Mouse (Mus musculus): ENCODE data around the gene Trim11. TPM values are rescaled to one million over a fixed set of nuclear protein-coding genes. Genes with fewer than 3 reads are reported as not detected.

The Trim11 gene
- polyA plus RNA-seq, 1 experiment from 2014 or later, result 36.1 TPM

DNA sequence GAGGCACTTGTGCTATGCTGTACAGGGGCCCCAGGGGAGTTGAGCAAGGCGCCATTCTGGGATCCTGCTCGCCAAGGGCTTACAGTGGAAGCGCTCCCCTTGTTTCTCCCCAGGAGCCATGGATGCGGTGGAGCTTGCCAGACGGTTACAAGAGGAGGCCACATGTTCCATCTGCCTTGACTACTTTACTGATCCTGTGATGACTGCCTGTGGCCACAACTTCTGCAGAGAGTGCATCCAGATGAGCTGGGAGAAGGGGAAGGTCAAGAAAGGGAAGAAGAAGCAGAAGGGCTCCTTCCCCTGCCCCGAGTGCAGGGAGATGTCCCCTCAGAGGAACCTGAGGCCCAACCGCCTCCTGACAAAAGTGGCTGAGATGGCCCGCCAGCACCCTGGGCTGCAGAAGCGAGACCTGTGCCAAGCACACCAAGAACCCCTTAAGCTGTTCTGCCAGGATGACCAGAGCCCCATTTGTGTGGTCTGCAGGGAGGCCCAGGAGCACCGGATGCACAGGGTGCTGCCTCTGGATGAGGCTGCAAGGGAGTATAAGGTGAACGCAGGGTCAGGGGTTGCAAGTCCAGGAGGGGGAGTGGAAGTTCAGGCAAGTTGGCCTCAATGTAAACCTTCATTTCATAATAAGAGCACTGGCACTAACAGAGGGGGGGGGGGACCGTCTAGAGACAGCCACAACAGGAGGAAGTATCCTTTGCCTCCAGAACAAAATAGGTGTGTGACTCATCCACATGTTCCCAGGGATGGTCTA is 12.7 kb upstream of the Trim11 start:
- Histone ChIP-seq H3K27ac (replicated peaks in 1 of 2; ENCODE audit: control insufficient read depth in 1 of 2, insufficient read depth in 1 of 2, low read depth in 2 of 2, low read length in 2 of 2) (no peak overlapping the region), H3K36me3 (ENCODE audit: control insufficient read depth, insufficient read depth, low read length) (peaks cover 6% of the 10 kb centered on the region), H3K4me2 (ENCODE audit: low read length) (no peak overlapping the region), H3K4me3 (ENCODE audit: control insufficient read depth in 1 of 2, insufficient read depth in 1 of 2, low read depth in 1 of 2, low read length in 2 of 2) (no peak overlapping the region), H3K9ac (ENCODE audit: low read length) (no peak overlapping the region), H3K27me3 (ENCODE audit: control insufficient read depth, insufficient read depth, low read length) (peaks cover 28% of the 10 kb centered on the region), H3K4me1 (ENCODE audit: control insufficient read depth in 2 of 2, insufficient read depth in 2 of 2, low read length in 2 of 2) (peaks cover 8 to 15% of the 10 kb centered on the region in 2 experiments; a peak in 3 of 4 replicates), H3K9me3 (ENCODE audit: control insufficient read depth, low read length) (no peaks in the 10 kb centered on the region)
- 39% methylated on average over 12 of the region's 12 CpGs for WGBS
- no peak for ATAC-seq (ENCODE audit: insufficient number of reproducible peaks, insufficient read depth, low FRiP score, low read depth)

DNA sequence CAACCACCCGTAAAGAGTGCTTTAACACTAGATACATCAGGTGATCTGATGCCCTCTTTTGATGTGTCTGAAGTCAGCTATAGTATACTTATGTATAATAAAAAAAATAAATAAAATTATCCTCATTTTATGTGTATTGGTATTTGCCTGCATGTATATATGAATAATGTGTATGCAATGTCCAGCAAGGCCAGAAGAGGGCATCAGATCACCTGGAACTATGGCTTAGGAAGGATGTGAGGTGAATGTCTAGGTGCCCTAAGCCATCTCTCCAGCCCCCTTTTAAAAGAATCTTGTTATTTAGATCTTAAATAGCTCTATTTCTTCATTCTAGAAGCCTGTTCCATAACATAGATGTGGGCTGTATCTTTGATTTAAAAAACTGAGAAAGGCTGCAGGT is 10.5 kb upstream of the Trim11 start:
- Histone ChIP-seq H3K4me2 (ENCODE audit: low read length) (no peak overlapping the region), H3K36me3 (ENCODE audit: control insufficient read depth, insufficient read depth, low read length) (peaks cover 28% of the 10 kb centered on the region), H3K9me3 (ENCODE audit: control insufficient read depth, low read length) (no peaks in the 10 kb centered on the region), H3K27ac (replicated peaks in 1 of 2; ENCODE audit: control insufficient read depth in 1 of 2, insufficient read depth in 1 of 2, low read depth in 2 of 2, low read length in 2 of 2) (no peak overlapping the region), H3K27me3 (ENCODE audit: control insufficient read depth, insufficient read depth, low read length) (peaks cover 12% of the 10 kb centered on the region; the same call in 1 of the 2 replicates), H3K9ac (ENCODE audit: low read length) (no peak overlapping the region), H3K4me3 (ENCODE audit: control insufficient read depth in 1 of 2, insufficient read depth in 1 of 2, low read depth in 1 of 2, low read length in 2 of 2) (no peak overlapping the region), H3K4me1 (ENCODE audit: control insufficient read depth in 2 of 2, insufficient read depth in 2 of 2, low read length in 2 of 2) (peaks cover 8 to 22% of the 10 kb centered on the region in 2 experiments; a peak in 3 of 4 replicates)
- WGBS, result 95% methylated on average over 1 of the region's 1 CpGs
- no peak for ATAC-seq (ENCODE audit: insufficient number of reproducible peaks, insufficient read depth, low FRiP score, low read depth)

DNA sequence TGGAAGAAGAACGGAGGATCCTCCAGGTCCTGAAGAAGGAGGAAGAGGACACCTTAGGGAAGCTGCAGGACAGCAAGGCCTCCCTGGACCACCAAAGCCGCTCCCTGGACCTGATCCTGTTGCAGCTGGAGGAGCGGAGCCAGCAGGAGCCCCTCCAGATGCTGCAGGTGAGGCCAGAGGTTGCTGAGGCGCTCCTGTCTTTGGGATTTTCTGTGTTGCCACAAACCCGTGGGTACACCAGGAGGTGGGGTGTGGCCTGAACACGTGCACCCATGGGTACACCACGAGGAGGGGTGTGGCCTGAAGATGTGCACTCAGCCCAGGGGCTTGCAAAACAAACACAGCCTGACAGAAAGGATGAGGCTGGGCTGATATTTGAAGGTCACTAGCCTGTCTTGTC is 9.3 kb upstream of the Trim11 start:
- WGBS, result 82% methylated on average over 7 of the region's 7 CpGs
- H3K9me3 ChIP-seq (ENCODE audit: control insufficient read depth, low read length), result no peaks in the 10 kb centered on the region
- peaks cover 8 to 22% of the 10 kb centered on the region in 2 experiments; a peak in 3 of 4 replicates for H3K4me1 ChIP-seq (ENCODE audit: control insufficient read depth in 2 of 2, insufficient read depth in 2 of 2, low read length in 2 of 2)
- H3K27me3 ChIP-seq (ENCODE audit: control insufficient read depth, insufficient read depth, low read length), result 0 out of 2 replicates have a peak, but pooled peaks cover 4% of the 10 kb centered on the region
- no peak for ATAC-seq (ENCODE audit: insufficient number of reproducible peaks, insufficient read depth, low FRiP score, low read depth)
- H3K9ac ChIP-seq (ENCODE audit: low read length), result no peak overlapping the region
- H3K27ac ChIP-seq (replicated peaks in 1 of 2; ENCODE audit: control insufficient read depth in 1 of 2, insufficient read depth in 1 of 2, low read depth in 2 of 2, low read length in 2 of 2), result no peak overlapping the region
- no peak overlapping the region for H3K4me3 ChIP-seq (ENCODE audit: control insufficient read depth in 1 of 2, insufficient read depth in 1 of 2, low read depth in 1 of 2, low read length in 2 of 2)
- H3K4me2 ChIP-seq (ENCODE audit: low read length), result no peak overlapping the region
- H3K36me3 ChIP-seq (ENCODE audit: control insufficient read depth, insufficient read depth, low read length), result peaks cover 31% of the 10 kb centered on the region

DNA sequence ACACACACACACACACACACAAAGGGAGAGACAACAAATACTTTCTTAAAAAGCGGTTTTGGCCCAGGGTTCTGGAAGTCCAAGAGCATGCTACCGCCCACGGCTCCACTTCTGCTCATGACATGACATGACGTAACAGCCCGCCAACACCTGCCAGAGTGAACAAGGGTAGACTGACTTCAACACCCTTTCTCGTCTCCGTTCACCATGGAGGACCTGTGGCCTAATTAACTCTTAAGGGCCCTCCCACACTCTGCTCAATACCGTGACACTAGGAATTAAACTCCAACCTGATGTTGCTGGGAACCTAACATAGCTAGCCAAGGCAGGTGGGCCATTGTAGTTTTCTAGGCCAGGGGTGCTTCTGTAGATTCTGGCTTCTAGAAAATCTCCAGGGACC is 8.9 kb upstream of the Trim11 start:
- no peak overlapping the region for H3K9ac ChIP-seq (ENCODE audit: low read length)

DNA sequence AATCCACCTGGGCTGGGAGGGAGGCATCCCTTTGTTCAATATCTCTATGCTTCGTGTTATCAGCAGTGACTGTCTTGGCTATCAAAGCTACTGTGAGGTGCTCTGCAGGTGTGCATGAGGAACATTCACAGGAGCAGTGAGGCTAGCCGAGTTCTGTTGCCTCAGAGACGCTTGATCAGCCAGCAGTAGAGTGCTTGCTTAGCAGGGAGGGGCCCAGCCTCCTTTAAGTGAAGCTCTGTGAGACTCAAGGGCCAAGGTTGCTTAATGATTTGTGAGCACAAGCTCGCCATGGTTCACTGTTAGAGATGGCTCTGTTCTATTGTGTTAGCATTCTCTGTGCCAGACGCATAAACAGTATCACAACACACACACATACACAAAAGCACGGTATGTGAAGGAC is 8.2 kb upstream of the Trim11 start:
- H3K4me3 ChIP-seq (ENCODE audit: control insufficient read depth in 1 of 2, insufficient read depth in 1 of 2, low read depth in 1 of 2, low read length in 2 of 2), result no peak overlapping the region
- no peak overlapping the region for H3K4me2 ChIP-seq (ENCODE audit: low read length)
- ATAC-seq (ENCODE audit: insufficient number of reproducible peaks, insufficient read depth, low FRiP score, low read depth), result no peak
- H3K27ac ChIP-seq (replicated peaks in 1 of 2; ENCODE audit: control insufficient read depth in 1 of 2, insufficient read depth in 1 of 2, low read depth in 2 of 2, low read length in 2 of 2), result no peak overlapping the region
- H3K9ac ChIP-seq (ENCODE audit: low read length), result no peak overlapping the region
- peaks cover 6 to 21% of the 10 kb centered on the region in 2 experiments; a peak in 3 of 4 replicates for H3K4me1 ChIP-seq (ENCODE audit: control insufficient read depth in 2 of 2, insufficient read depth in 2 of 2, low read length in 2 of 2)
- H3K27me3 ChIP-seq (ENCODE audit: control insufficient read depth, insufficient read depth, low read length), result no peaks in the 10 kb centered on the region
- H3K9me3 ChIP-seq (ENCODE audit: control insufficient read depth, low read length), result no peaks in the 10 kb centered on the region
- 73% methylated on average over 6 of the region's 6 CpGs for WGBS
- H3K36me3 ChIP-seq (ENCODE audit: control insufficient read depth, insufficient read depth, low read length), result peaks cover 31% of the 10 kb centered on the region

More for the DNA sequence above, 8.9 kb upstream of the Trim11 start:
- Histone ChIP-seq H3K4me3 (ENCODE audit: control insufficient read depth in 1 of 2, insufficient read depth in 1 of 2, low read depth in 1 of 2, low read length in 2 of 2) (no peak overlapping the region), H3K9me3 (ENCODE audit: control insufficient read depth, low read length) (no peaks in the 10 kb centered on the region), H3K36me3 (ENCODE audit: control insufficient read depth, insufficient read depth, low read length) (peaks cover 31% of the 10 kb centered on the region), H3K4me2 (ENCODE audit: low read length) (no peak overlapping the region), H3K27me3 (ENCODE audit: control insufficient read depth, insufficient read depth, low read length) (no peaks in the 10 kb centered on the region), H3K27ac (replicated peaks in 1 of 2; ENCODE audit: control insufficient read depth in 1 of 2, insufficient read depth in 1 of 2, low read depth in 2 of 2, low read length in 2 of 2) (no peak overlapping the region), H3K4me1 (ENCODE audit: control insufficient read depth in 2 of 2, insufficient read depth in 2 of 2, low read length in 2 of 2) (peaks cover 6 to 22% of the 10 kb centered on the region in 2 experiments; a peak in 3 of 4 replicates)
- ATAC-seq (ENCODE audit: insufficient number of reproducible peaks, insufficient read depth, low FRiP score, low read depth), result no peak
- WGBS, result 56% methylated on average over 8 of the region's 8 CpGs

DNA sequence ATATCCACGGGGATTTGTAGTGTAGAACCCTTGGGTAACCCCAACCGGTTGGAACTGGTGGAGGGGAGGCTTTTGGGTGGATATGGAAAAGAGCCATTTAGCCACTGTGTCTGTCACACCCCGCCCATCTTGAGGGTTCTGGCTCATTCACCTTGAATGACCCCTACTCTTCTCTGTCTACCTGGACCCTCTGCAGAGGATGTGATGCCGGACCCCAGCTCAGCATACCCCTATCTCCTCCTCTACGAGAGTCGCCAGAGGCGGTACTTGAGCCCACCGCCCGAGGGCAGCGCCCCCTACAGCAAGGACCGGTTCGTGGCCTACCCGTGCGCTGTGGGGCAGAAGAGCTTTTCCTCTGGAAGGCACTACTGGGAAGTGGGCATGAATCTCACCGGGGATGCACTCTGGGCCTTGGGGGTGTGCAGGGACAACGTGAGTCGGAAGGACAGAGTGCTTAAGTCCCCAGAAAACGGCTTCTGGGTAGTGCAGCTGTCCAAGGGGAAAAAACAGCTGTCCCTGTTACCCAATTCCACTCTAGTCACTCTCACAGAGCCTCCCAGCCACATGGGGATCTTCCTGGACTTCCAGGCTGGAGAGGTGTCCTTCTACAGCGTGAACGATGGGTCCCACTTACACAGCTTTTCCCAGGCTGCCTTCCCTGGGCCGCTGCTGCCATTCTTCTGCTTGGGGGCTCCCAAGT is 6.9 kb upstream of the Trim11 start:
- no peak overlapping the region for H3K4me3 ChIP-seq (ENCODE audit: control insufficient read depth in 1 of 2, insufficient read depth in 1 of 2, low read depth in 1 of 2, low read length in 2 of 2)
- WGBS, result 84% methylated on average over 21 of the region's 21 CpGs
- no peak overlapping the region for H3K27ac ChIP-seq (replicated peaks in 1 of 2; ENCODE audit: control insufficient read depth in 1 of 2, insufficient read depth in 1 of 2, low read depth in 2 of 2, low read length in 2 of 2)
- peaks cover 0 to 12% of the 10 kb centered on the region in 2 experiments; a peak in 2 of 4 replicates for H3K4me1 ChIP-seq (ENCODE audit: control insufficient read depth in 2 of 2, insufficient read depth in 2 of 2, low read length in 2 of 2)
- H3K9ac ChIP-seq (ENCODE audit: low read length), result no peak overlapping the region
- ATAC-seq (ENCODE audit: insufficient number of reproducible peaks, insufficient read depth, low FRiP score, low read depth), result no peak
- H3K27me3 ChIP-seq (ENCODE audit: control insufficient read depth, insufficient read depth, low read length), result no peaks in the 10 kb centered on the region
- H3K9me3 ChIP-seq (ENCODE audit: control insufficient read depth, low read length), result no peaks in the 10 kb centered on the region
- H3K36me3 ChIP-seq (ENCODE audit: control insufficient read depth, insufficient read depth, low read length), result peaks cover 36% of the 10 kb centered on the region
- H3K4me2 ChIP-seq (ENCODE audit: low read length), result no peak overlapping the region

DNA sequence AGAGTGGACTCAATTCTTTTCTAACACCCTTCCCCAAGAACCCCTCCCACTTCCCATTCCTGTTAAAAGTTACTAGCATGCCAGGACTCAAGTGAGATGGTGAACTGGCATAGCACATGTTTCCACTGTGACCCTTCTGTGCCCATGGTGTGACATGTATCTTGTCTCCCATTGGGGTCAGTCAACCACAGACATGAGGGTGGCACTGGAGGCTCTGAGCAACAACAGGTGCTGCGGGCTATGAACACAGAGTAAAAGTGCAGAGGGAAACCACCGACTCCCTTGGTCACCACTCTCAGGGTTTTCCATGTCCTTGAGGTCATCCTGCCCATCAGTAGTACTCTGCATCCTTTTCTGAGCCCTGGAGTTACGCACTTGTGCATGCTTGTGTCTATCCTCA is 6.1 kb upstream of the Trim11 start:
- Histone ChIP-seq H3K36me3 (ENCODE audit: control insufficient read depth, insufficient read depth, low read length) (peaks cover 36% of the 10 kb centered on the region), H3K27ac (replicated peaks in 1 of 2; ENCODE audit: control insufficient read depth in 1 of 2, insufficient read depth in 1 of 2, low read depth in 2 of 2, low read length in 2 of 2) (no peak overlapping the region), H3K9ac (ENCODE audit: low read length) (no peak overlapping the region), H3K9me3 (ENCODE audit: control insufficient read depth, low read length) (no peaks in the 10 kb centered on the region), H3K27me3 (ENCODE audit: control insufficient read depth, insufficient read depth, low read length) (no peaks in the 10 kb centered on the region), H3K4me3 (ENCODE audit: control insufficient read depth in 1 of 2, insufficient read depth in 1 of 2, low read depth in 1 of 2, low read length in 2 of 2) (no peak overlapping the region), H3K4me2 (ENCODE audit: low read length) (no peak overlapping the region), H3K4me1 (ENCODE audit: control insufficient read depth in 2 of 2, insufficient read depth in 2 of 2, low read length in 2 of 2) (peaks cover 0 to 8% of the 10 kb centered on the region in 2 experiments; a peak in 2 of 4 replicates)
- WGBS, result 78% methylated on average over 3 of the region's 3 CpGs
- no peak for ATAC-seq (ENCODE audit: insufficient number of reproducible peaks, insufficient read depth, low FRiP score, low read depth)

Measured in heart, embryonic 14.5 days (tissue).